Mouse (Mus musculus) brain, embryonic 14.5 days (tissue): Measurements from ENCODE around the gene Fam205a1.

Experiments
- CTCF ChIP-seq: fragments of 200-500 bp; IDR thresholded peaks from 2 replicates; pipeline ENCODE4 v1.5.1; 2012; ENCODE audit warnings: inconsistent platforms, mild to moderate bottlenecking, moderate library complexity, borderline replicate concordance; ENCODE audit not compliant: insufficient read depth, insufficient read length; ENCODE audit errors: extremely low read depth
- POLR2A ChIP-seq: fragments of 200-500 bp; IDR thresholded peaks from 2 replicates; pipeline ENCODE4 v1.6.1; 2012; ENCODE audit warnings: mild to moderate bottlenecking, inconsistent platforms, borderline replicate concordance; ENCODE audit not compliant: poor library complexity, insufficient read depth, insufficient read length, severe bottlenecking; ENCODE audit errors: extremely low read depth

- no peak for TF ChIP-seq POLR2A
- TF ChIP-seq CTCF, result peak; percentile 76
Measured at GRCm38 (mm10) chr4:42876586-42877291, 23.1 kb upstream of the Fam205a1 start.
